Mouse (Mus musculus): ENCODE data around the gene Cst7. TPM values are rescaled to one million over a fixed set of nuclear protein-coding genes. Genes with fewer than 3 reads are reported as not detected.

Gene Cst7
- polyA plus RNA-seq, 1 experiment from 2014 or later, result 2.6 TPM

GRCm38 (mm10) chr2:150608872-150609560 is 38.8 kb downstream of the Cst7 start:
- Histone ChIP-seq H3K9ac (ENCODE audit: low read depth, low read length) (peak overlapping the region; percentile 82), H3K4me2 (ENCODE audit: low read depth, low read length) (peak overlapping the region; percentile 85), H3K27me3 (replicated peaks; ENCODE audit: control insufficient read depth, insufficient read depth, low read length) (no peaks in the 10 kb centered on the region), H3K36me3 (ENCODE audit: control insufficient read depth, insufficient read depth, low read length) (no peaks in the 10 kb centered on the region), H3K9me3 (ENCODE audit: control insufficient read depth, low read length) (no peaks in the 10 kb centered on the region), H3K27ac (replicated peaks; ENCODE audit: low read depth, low read length) (peak overlapping the region; percentile 39; the same call in 1 of the 2 replicates), H3K4me1 (ENCODE audit: control insufficient read depth, insufficient read depth, low read length) (no peaks in the 10 kb centered on the region; the same call in 1 of the 2 replicates), H3K4me3 (ENCODE audit: low read depth, low read length) (peak overlapping the region; percentile 93)
- ATAC-seq (ENCODE audit: low read depth) (peak; percentile 64), DNase-seq (ENCODE audit: low spot score) (peak; percentile 85)
- WGBS, result under 1% methylated on average over 10 of the region's 10 CpGs

- Histone ChIP-seq H3K4me1 (ENCODE audit: control insufficient read depth, insufficient read depth, low read length) (no peaks in the 10 kb centered on the region; the same call in 1 of the 2 replicates), H3K9me3 (ENCODE audit: control insufficient read depth, low read length) (no peaks in the 10 kb centered on the region), H3K4me3 (ENCODE audit: low read depth, low read length) (no peak overlapping the region), H3K27ac (replicated peaks; ENCODE audit: low read depth, low read length) (no peak overlapping the region), H3K36me3 (ENCODE audit: control insufficient read depth, insufficient read depth, low read length) (no peaks in the 10 kb centered on the region), H3K27me3 (replicated peaks; ENCODE audit: control insufficient read depth, insufficient read depth, low read length) (no peaks in the 10 kb centered on the region), H3K4me2 (ENCODE audit: low read depth, low read length) (no peak overlapping the region), H3K9ac (ENCODE audit: low read depth, low read length) (no peak overlapping the region)
- 77% methylated on average over 3 of the region's 3 CpGs for WGBS
- no peak for ATAC-seq (ENCODE audit: low read depth)
- DNase-seq (ENCODE audit: low spot score), result no peak
These were observed 39.9 kb downstream of the Cst7 start for GRCm38 (mm10) chr2:150610097-150610496.

- Histone ChIP-seq H3K4me1 (ENCODE audit: control insufficient read depth, insufficient read depth, low read length) (no peaks in the 10 kb centered on the region), H3K4me2 (ENCODE audit: low read depth, low read length) (no peak overlapping the region), H3K9me3 (ENCODE audit: control insufficient read depth, low read length) (no peaks in the 10 kb centered on the region), H3K9ac (ENCODE audit: low read depth, low read length) (no peak overlapping the region), H3K27ac (replicated peaks; ENCODE audit: low read depth, low read length) (no peak overlapping the region), H3K4me3 (ENCODE audit: low read depth, low read length) (no peak overlapping the region), H3K27me3 (replicated peaks; ENCODE audit: control insufficient read depth, insufficient read depth, low read length) (no peaks in the 10 kb centered on the region), H3K36me3 (ENCODE audit: control insufficient read depth, insufficient read depth, low read length) (no peaks in the 10 kb centered on the region)
- DNase-seq (ENCODE audit: low spot score), result no peak
- no peak for ATAC-seq (ENCODE audit: low read depth)
- WGBS, result 68% methylated on average over 3 of the region's 3 CpGs
These were observed 51.5 kb downstream of the Cst7 start for GRCm38 (mm10) chr2:150621698-150622097.

- no peak for ATAC-seq (ENCODE audit: low read depth)
- Histone ChIP-seq H3K27ac (replicated peaks; ENCODE audit: low read depth, low read length) (no peak overlapping the region), H3K4me1 (ENCODE audit: control insufficient read depth, insufficient read depth, low read length) (no peaks in the 10 kb centered on the region), H3K9me3 (ENCODE audit: control insufficient read depth, low read length) (no peaks in the 10 kb centered on the region), H3K4me2 (ENCODE audit: low read depth, low read length) (no peak overlapping the region), H3K4me3 (ENCODE audit: low read depth, low read length) (no peak overlapping the region), H3K36me3 (ENCODE audit: control insufficient read depth, insufficient read depth, low read length) (no peaks in the 10 kb centered on the region), H3K9ac (ENCODE audit: low read depth, low read length) (no peak overlapping the region), H3K27me3 (replicated peaks; ENCODE audit: control insufficient read depth, insufficient read depth, low read length) (no peaks in the 10 kb centered on the region)
- 87% methylated on average over 3 of the region's 3 CpGs for WGBS
- no peak for DNase-seq (ENCODE audit: low spot score)
These were observed 53.7 kb downstream of the Cst7 start for GRCm38 (mm10) chr2:150623957-150624356.

- 94% methylated on average over 8 of the region's 8 CpGs for WGBS
- no peak overlapping the region for H3K4me3 ChIP-seq (ENCODE audit: low read depth, low read length)
- no peak overlapping the region for H3K4me2 ChIP-seq (ENCODE audit: low read depth, low read length)
- DNase-seq (ENCODE audit: low spot score) (no peak), ATAC-seq (ENCODE audit: low read depth) (no peak)
- H3K9me3 ChIP-seq (ENCODE audit: control insufficient read depth, low read length), result no peaks in the 10 kb centered on the region
- no peaks in the 10 kb centered on the region for H3K36me3 ChIP-seq (ENCODE audit: control insufficient read depth, insufficient read depth, low read length)
- no peak overlapping the region for H3K9ac ChIP-seq (ENCODE audit: low read depth, low read length)
- H3K4me1 ChIP-seq (ENCODE audit: control insufficient read depth, insufficient read depth, low read length), result no peaks in the 10 kb centered on the region
- H3K27ac ChIP-seq (replicated peaks; ENCODE audit: low read depth, low read length), result no peak overlapping the region
- H3K27me3 ChIP-seq (replicated peaks; ENCODE audit: control insufficient read depth, insufficient read depth, low read length), result no peaks in the 10 kb centered on the region
These were observed 54.7 kb downstream of the Cst7 start for GRCm38 (mm10) chr2:150624926-150625325.

- no peak overlapping the region for H3K4me2 ChIP-seq (ENCODE audit: low read depth, low read length)
- no peaks in the 10 kb centered on the region for H3K27me3 ChIP-seq (replicated peaks; ENCODE audit: control insufficient read depth, insufficient read depth, low read length)
- no peaks in the 10 kb centered on the region for H3K4me1 ChIP-seq (ENCODE audit: control insufficient read depth, insufficient read depth, low read length)
- no peaks in the 10 kb centered on the region for H3K36me3 ChIP-seq (ENCODE audit: control insufficient read depth, insufficient read depth, low read length)
- WGBS, result 61% methylated on average over 6 of the region's 6 CpGs
- H3K4me3 ChIP-seq (ENCODE audit: low read depth, low read length), result no peak overlapping the region
- no peaks in the 10 kb centered on the region for H3K9me3 ChIP-seq (ENCODE audit: control insufficient read depth, low read length)
- DNase-seq (ENCODE audit: low spot score) (no peak), ATAC-seq (ENCODE audit: low read depth) (no peak)
- H3K9ac ChIP-seq (ENCODE audit: low read depth, low read length), result no peak overlapping the region
- no peak overlapping the region for H3K27ac ChIP-seq (replicated peaks; ENCODE audit: low read depth, low read length)
These were observed 56.9 kb downstream of the Cst7 start for GRCm38 (mm10) chr2:150627140-150627539.

Other genes with a start within 250 kb of the Cst7 start
- gene Gm10130, start 246.7 kb upstream of the Cst7 start, polyA plus RNA-seq (2014; fragmentation: Nextera tagmentation; extraction: Ambion mirVana), result 2.5 and 3.3 TPM in 2 replicates
- gene 3300002I08Rik, start 207.7 kb upstream of the Cst7 start, polyA plus RNA-seq (2014; fragmentation: Nextera tagmentation; extraction: Ambion mirVana), result 6.6 and 7.6 TPM in 2 replicates
- gene Zfp442, start 118.9 kb upstream of the Cst7 start, polyA plus RNA-seq (2014; fragmentation: Nextera tagmentation; extraction: Ambion mirVana), result 5.9 and 6.2 TPM in 2 replicates
- 0.10 TPM in 1 of 2 replicates, not detected in the other for gene Zfp345, start 85.3 kb upstream of the Cst7 start, polyA plus RNA-seq (2014; fragmentation: Nextera tagmentation; extraction: Ambion mirVana)
- gene Apmap, start 38.2 kb downstream of the Cst7 start, polyA plus RNA-seq (2014; fragmentation: Nextera tagmentation; extraction: Ambion mirVana), result 36.8 and 37.1 TPM in 2 replicates
- 5.3 and 7.8 TPM in 2 replicates for gene Acss1, start 98.1 kb downstream of the Cst7 start, polyA plus RNA-seq (2014; fragmentation: Nextera tagmentation; extraction: Ambion mirVana)
- not detected in 2 replicates for gene Vsx1, start 118.9 kb downstream of the Cst7 start, polyA plus RNA-seq (2014; fragmentation: Nextera tagmentation; extraction: Ambion mirVana)
- 27.8 and 31.2 TPM in 2 replicates for gene Entpd6, start 178.6 kb downstream of the Cst7 start, polyA plus RNA-seq (2014; fragmentation: Nextera tagmentation; extraction: Ambion mirVana)
- 62.4 and 73.4 TPM in 2 replicates for gene Pygb, start 216.3 kb downstream of the Cst7 start, polyA plus RNA-seq (2014; fragmentation: Nextera tagmentation; extraction: Ambion mirVana)